Mouse (Mus musculus) left cerebral cortex, adult 9 months (tissue): Measurements from ENCODE around the gene Rgs3.

Source experiments
- DNase-seq, 2 experiments: peaks; one replicate each; pipeline ENCODE4 v3.0.0; 2022; ENCODE audit warnings: low spot score in 2 of 2

Gene Rgs3

GRCm38 (mm10) chr4:62653922-62654661 is 94.4 kb downstream of the Rgs3 start:
- no peak for DNase-seq

DNA sequence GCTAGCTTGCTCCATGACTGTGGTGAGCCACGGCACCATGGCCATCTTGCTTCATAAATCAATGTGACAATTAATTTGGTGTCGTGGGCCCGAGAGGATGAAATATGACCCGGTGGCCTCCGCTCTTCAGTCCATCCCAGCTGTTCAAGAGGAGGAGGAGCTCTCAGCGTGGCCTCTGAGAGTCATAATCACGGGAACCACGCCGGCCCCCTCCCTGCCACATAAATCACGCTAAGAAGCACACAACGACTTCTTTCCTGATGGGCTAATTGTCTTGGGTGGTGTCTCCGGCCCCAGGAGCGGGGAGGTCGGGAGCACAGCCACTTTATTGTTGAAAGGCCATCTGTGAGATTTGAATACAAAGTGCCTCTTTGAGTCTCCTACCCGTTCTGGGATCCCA is 99.6 kb downstream of the Rgs3 start:
- peak; percentile 35 to 50 for DNase-seq

DNA sequence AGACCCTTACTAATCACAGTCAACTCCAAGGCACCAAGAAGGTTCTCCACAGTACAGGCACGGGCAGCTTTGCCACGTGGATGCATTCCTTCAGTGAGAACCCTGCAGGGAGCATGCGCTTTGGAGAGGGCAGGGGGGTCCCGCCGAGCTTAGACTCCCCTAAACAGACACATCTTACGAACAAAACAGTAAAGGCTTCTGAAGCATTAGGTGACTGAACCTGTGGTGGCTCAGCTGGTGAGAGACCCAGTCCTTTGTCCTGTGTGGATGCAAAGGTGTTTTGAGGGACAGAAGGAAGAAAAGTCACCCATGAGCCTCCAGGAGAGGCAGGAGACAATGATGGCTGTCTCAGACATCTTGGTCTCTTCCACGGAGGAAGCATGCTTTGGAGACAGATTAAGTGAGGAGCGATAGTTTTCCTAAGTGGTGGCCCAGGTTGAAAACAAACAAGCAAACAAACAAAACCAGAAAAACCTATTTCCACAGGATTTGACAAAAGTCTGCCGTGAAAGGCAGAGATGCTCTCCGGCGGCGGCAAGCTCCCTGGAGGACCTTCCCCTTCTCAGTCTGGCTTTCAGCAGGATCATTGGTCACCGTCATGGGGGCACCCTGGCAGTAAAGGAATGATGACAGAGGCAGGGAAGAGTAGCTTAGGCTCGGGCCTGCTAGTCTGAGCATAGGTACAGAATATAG is 100.4 kb downstream of the Rgs3 start:
- no peak for DNase-seq

DNA sequence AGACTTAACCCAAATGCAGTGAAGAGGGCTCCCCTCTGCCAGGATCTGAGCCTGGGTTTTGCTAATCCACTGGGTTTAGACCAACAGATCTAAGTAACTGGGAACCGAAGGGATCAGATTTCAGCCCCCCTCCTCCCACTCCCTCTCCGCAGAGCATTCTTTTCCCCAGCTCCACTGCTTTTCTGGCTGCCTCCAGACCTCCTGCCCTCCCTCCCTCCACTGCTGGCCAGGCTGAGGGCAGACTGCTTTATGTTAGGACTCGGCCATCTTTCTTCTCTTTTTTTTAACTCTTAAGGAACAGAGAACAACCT is 100.9 kb downstream of the Rgs3 start:
- no peak for DNase-seq

DNA sequence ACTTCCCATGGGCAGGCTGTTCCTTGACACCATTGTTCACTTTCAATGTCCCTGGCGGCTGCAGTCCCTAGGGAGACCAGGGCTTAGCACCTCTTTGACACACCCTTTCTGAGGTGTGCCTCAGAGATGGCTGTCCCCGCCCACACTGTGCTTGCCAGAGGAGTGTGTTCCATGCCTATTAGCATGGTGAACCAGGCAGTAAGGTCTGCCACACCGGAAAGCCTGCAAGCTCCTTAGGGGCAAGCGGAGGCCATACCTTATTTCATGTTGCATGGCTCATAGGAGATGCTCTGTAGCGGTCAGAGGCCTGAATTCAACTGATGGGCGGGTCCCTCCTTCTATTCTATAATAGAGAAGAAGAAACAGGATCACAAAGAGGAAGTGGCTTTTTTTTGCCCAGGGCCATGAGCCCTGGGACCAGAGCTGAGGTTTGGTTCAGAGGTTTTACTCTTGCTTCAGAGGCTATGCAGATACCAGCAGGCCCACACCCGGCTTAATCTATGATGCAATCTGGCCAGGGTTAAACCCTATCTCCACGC is 101.7 kb downstream of the Rgs3 start:
- DNase-seq: no peak

- DNase-seq: peak in 1 of 2 experiments; percentile 20
These were observed 103.7 kb downstream of the Rgs3 start for GRCm38 (mm10) chr4:62663348-62663747.

- DNase-seq: no peak
These were observed 106.2 kb downstream of the Rgs3 start for GRCm38 (mm10) chr4:62665842-62666241.

GRCm38 (mm10) chr4:62668666-62669065 is 109.0 kb downstream of the Rgs3 start:
- no peak for DNase-seq

- DNase-seq: no peak
These were observed 109.7 kb downstream of the Rgs3 start for GRCm38 (mm10) chr4:62669094-62670071.

GRCm38 (mm10) chr4:62673531-62674030 is 113.9 kb downstream of the Rgs3 start:
- no peak for DNase-seq

GRCm38 (mm10) chr4:62674031-62674995 is 114.7 kb downstream of the Rgs3 start:
- no peak for DNase-seq

GRCm38 (mm10) chr4:62675394-62675793 is 115.7 kb downstream of the Rgs3 start:
- DNase-seq: no peak

GRCm38 (mm10) chr4:62677047-62677737 is 117.5 kb downstream of the Rgs3 start:
- no peak for DNase-seq

DNA sequence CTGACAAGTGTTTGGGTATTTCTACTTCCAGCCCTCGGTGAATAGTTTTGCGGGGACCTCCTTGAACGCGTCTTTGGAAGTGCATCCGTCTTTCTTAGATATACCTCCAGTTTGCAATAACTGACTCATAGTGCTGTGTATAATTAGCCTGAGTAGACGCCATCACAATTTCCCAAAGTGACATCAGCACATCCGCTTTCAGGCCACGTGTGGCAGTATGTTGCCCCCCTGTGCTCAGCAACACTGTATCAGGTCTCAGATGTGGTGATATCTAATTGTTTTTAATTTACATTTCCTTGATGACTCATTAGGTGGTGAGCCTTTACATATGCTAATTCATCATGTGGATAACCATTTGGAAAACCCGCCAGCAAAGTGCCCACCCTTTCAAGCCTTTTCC is 119.5 kb downstream of the Rgs3 start:
- DNase-seq: no peak

- DNase-seq: no peak
These were observed 121.8 kb downstream of the Rgs3 start for GRCm38 (mm10) chr4:62681467-62681866.

DNA sequence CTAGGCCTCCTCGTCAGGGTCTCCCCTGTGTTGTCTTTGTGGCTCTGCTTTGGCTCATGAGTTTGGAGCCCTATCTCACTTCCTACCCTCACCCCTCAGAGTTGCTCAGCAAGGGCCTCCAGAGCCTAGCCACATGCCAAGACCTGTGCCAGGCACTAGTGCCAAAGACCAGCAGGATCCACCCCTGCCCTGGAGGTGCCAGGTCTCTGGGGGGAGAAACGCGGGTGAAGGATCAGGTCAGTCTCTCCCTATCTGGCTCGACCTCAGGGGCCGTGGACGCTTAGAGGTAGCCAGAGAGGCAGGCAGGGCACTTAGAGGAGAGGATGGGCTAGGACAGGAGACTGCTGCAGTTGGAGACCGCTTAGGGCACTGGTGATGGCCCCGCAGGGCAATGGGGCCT is 122.7 kb downstream of the Rgs3 start:
- DNase-seq: no peak

- DNase-seq: no peak
These were observed 123.5 kb downstream of the Rgs3 start for GRCm38 (mm10) chr4:62683148-62683547.

DNA sequence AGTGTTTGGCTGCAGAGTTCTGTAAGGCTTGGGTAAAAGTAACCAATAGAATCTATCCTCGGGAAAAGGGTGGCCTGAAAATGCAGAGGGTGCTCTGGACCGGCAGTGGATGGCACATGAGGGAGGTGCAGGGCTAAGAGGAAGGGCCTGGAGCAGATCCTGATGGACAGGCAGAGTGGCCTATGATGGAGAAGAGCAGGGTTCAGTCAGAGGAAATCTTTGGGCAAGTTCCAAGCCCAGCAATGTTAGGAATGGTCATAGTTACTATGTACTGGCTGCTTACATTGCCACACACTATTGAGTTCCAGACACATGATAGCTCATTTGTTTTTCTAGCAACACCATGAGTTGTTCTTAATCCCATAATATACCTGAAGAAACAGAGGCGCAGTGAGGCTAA is 124.7 kb downstream of the Rgs3 start:
- DNase-seq: no peak

GRCm38 (mm10) chr4:62685268-62685667 is 125.6 kb downstream of the Rgs3 start:
- DNase-seq: no peak

- DNase-seq: no peak
These were observed 127.1 kb downstream of the Rgs3 start for GRCm38 (mm10) chr4:62686769-62687168.
